Mouse (Mus musculus) spleen, adult 2 months (tissue): ENCODE results near the gene Krt83. TPM values are rescaled to one million over a fixed set of nuclear protein-coding genes. Genes with fewer than 3 reads are reported as not detected.

Experiments
- DNase-seq, 2 experiments: peaks; one replicate each; pipeline versions ENCODE4 v3.0.0 to v3.0.0-alpha.2; 2012 to 2021; ENCODE audit warnings: low spot score in 2 of 2, low read depth in 1 of 2
- H3K27ac ChIP-seq: fragments of 200-500 bp; 2 replicates; pipeline ENCODE4 v1.5.1; 2012; ENCODE audit warnings: low read length, inconsistent platforms; ENCODE audit not compliant: insufficient read depth
- H3K27me3 ChIP-seq: fragments of 200-500 bp; 2 replicates; pipeline ENCODE4 v1.6.1; 2012; ENCODE audit warnings: mild to moderate bottlenecking, moderate library complexity, low read length, inconsistent platforms; ENCODE audit not compliant: control insufficient read depth, insufficient read depth
- H3K36me3 ChIP-seq: fragments of 200-500 bp; 2 replicates; pipeline ENCODE4 v1.6.1; 2012; ENCODE audit warnings: mild to moderate bottlenecking, low read length, inconsistent platforms; ENCODE audit not compliant: control insufficient read depth, insufficient read depth
- H3K4me1 ChIP-seq: fragments of 200-500 bp; 2 replicates; pipeline ENCODE4 v1.6.1; 2011; ENCODE audit warnings: inconsistent platforms; ENCODE audit not compliant: control insufficient read depth, insufficient read depth, insufficient read length
- H3K4me3 ChIP-seq: fragments of 200-500 bp; 2 replicates; pipeline ENCODE4 v1.5.1; 2011; ENCODE audit warnings: mild to moderate bottlenecking, inconsistent platforms; ENCODE audit not compliant: insufficient read depth, insufficient read length; ENCODE audit errors: extremely low read depth
- CTCF ChIP-seq: fragments of 200-500 bp; IDR thresholded peaks from 2 replicates; pipeline ENCODE4 v1.5.1; 2011; ENCODE audit warnings: mild to moderate bottlenecking, inconsistent platforms; ENCODE audit not compliant: insufficient read depth, insufficient read length, insufficient replicate concordance; ENCODE audit errors: extremely low read depth
- POLR2A ChIP-seq: fragments of 200-500 bp; IDR thresholded peaks from 2 replicates; pipeline ENCODE4 v1.6.1; 2011; ENCODE audit warnings: low read depth, low read length, inconsistent platforms
- WGBS: fragments of 180-500 bp; shearing (Covaris S2); methylation state at CpG from one replicate; pipeline ENCODE4 v1.1.7; 2018; 5-methylcytosine and 5-hydroxymethylcytosine counted together
- polyA plus RNA-seq: library from polyadenylated mRNA; depleted of rRNA; stranded (reverse); fragments of >200 nt; gene quantifications from 2 replicates; pipeline ENCODE4 v1.2.3, GENCODE M21; 2012

Gene Krt83
- polyA plus RNA-seq, 1 experiment, result 0.18 TPM

GRCm38 (mm10) chr15:101479007-101479665 is 12.2 kb downstream of the Krt83 start:
- Histone ChIP-seq H3K36me3 (no peaks in the 10 kb centered on the region), H3K4me1 (no peaks in the 10 kb centered on the region), H3K4me3 (no peak overlapping the region; the same call in 1 of the 2 replicates), H3K27ac (no peak overlapping the region), H3K27me3 (no peaks in the 10 kb centered on the region)
- TF ChIP-seq CTCF (no peak), POLR2A (no peak)
- no peak for DNase-seq
- WGBS, result 9% methylated on average over 31 of the region's 31 CpGs

GRCm38 (mm10) chr15:101472952-101473528 is 18.3 kb downstream of the Krt83 start, which contains the start of gene Krt86:
Gene Krt86 (plus strand): TSS chr15:101473478.
- DNase-seq, result no peak
- no peak for TF ChIP-seq CTCF
- no peak for TF ChIP-seq POLR2A
- H3K4me1 ChIP-seq, result no peaks in the 10 kb centered on the region
- no peaks in the 10 kb centered on the region for H3K27me3 ChIP-seq
- no peaks in the 10 kb centered on the region for H3K36me3 ChIP-seq
- 26% methylated on average over 10 of the region's 10 CpGs for WGBS
- H3K4me3 ChIP-seq, result no peak within 1 kb of the TSS
- no peak within 1 kb of the TSS for H3K27ac ChIP-seq

GRCm38 (mm10) chr15:101469093-101469492 is 22.2 kb downstream of the Krt83 start:
- 65% methylated on average over 4 of the region's 4 CpGs for WGBS
- Histone ChIP-seq H3K36me3 (no peaks in the 10 kb centered on the region), H3K4me3 (no peak overlapping the region), H3K4me1 (no peaks in the 10 kb centered on the region), H3K27ac (no peak overlapping the region), H3K27me3 (peaks cover 1% of the 10 kb centered on the region; the same call in 1 of the 2 replicates)
- no peak for DNase-seq
- TF ChIP-seq CTCF (no peak), POLR2A (no peak)

- Histone ChIP-seq H3K36me3 (no peaks in the 10 kb centered on the region), H3K27me3 (peaks cover 1% of the 10 kb centered on the region; the same call in 1 of the 2 replicates), H3K4me3 (no peak within 1 kb of the TSS), H3K27ac (no peak within 1 kb of the TSS), H3K4me1 (no peaks in the 10 kb centered on the region)
- no peak for DNase-seq
- WGBS, result 85% methylated on average over 13 of the region's 13 CpGs
- TF ChIP-seq CTCF (no peak), POLR2A (no peak)
Observed at GRCm38 (mm10) chr15:101463651-101464050, 27.7 kb downstream of the Krt83 start, which contains the start of gene Krt81. Gene Krt81 (minus strand): TSS chr15:101463751.

- H3K27me3 ChIP-seq, result no peaks in the 10 kb centered on the region
- WGBS, result 82% methylated on average over 14 of the region's 14 CpGs
- TF ChIP-seq CTCF (no peak), POLR2A (no peak)
- no peaks in the 10 kb centered on the region for H3K36me3 ChIP-seq
- no peak overlapping the region for H3K4me3 ChIP-seq
- no peak for DNase-seq
- H3K27ac ChIP-seq, result no peak overlapping the region
- no peaks in the 10 kb centered on the region for H3K4me1 ChIP-seq
Observed at GRCm38 (mm10) chr15:101459283-101459682, 32.0 kb downstream of the Krt83 start.

- no peak for DNase-seq
- H3K4me3 ChIP-seq, result no peak overlapping the region
- no peaks in the 10 kb centered on the region for H3K36me3 ChIP-seq
- H3K27me3 ChIP-seq, result no peaks in the 10 kb centered on the region
- no peaks in the 10 kb centered on the region for H3K4me1 ChIP-seq
- WGBS, result 81% methylated on average over 16 of the region's 16 CpGs
- TF ChIP-seq POLR2A (no peak), CTCF (no peak)
- H3K27ac ChIP-seq, result no peak overlapping the region
Observed at GRCm38 (mm10) chr15:101458361-101458930, 32.9 kb downstream of the Krt83 start.

GRCm38 (mm10) chr15:101455891-101456290 is 35.4 kb downstream of the Krt83 start:
- Histone ChIP-seq H3K27ac (no peak overlapping the region), H3K27me3 (no peaks in the 10 kb centered on the region), H3K4me3 (no peak overlapping the region), H3K36me3 (no peaks in the 10 kb centered on the region), H3K4me1 (no peaks in the 10 kb centered on the region)
- WGBS, result 91% methylated on average over 6 of the region's 6 CpGs
- no peak for TF ChIP-seq CTCF
- TF ChIP-seq POLR2A, result no peak
- DNase-seq, result no peak
